ENCODE assay signal across 21 mouse cellular contexts in genomic region chr11:66260205-66260604, GRCm38 (mm10).
DNase-seq lines count a peak whose midpoint lies in the region; ATAC-seq lines count a peak whose summit lies in the region.
"Had no signal": no experiment of that assay in that cellular context is flagged by ENCODE, and none has a peak within 500 bp of the region (broad histone marks: within the 10 kb centered on the region; RNA-seq: fewer than 3 reads in every experiment).

No protein-coding gene starts in this region.

- no peak overlapping the region for H3K4me3 ChIP-seq in hindbrain, embryonic 12.5 days

- H3K4me2 ChIP-seq in hindbrain, embryonic 12.5 days (replicated peaks) = no peak overlapping the region

- 85% methylated on average over 2 of the region's 2 CpGs for WGBS in hindbrain, embryonic 12.5 days

- no peaks in the 10 kb centered on the region for H3K36me3 ChIP-seq in hindbrain, embryonic 12.5 days
- H3K36me3 ChIP-seq: G1E had no signal

- no peaks in the 10 kb centered on the region for H3K4me1 ChIP-seq in hindbrain, embryonic 12.5 days

- H3K9me3 ChIP-seq in hindbrain, embryonic 12.5 days (replicated peaks) = no peaks in the 10 kb centered on the region

- DNase-seq in frontal cortex, adult 2 months (ENCODE audit: extremely low spot score in 1 of 2, low spot score in 1 of 2) = no peak
- DNase-seq in brain, adult 2 months (ENCODE audit: low read depth, low spot score) = peak; percentile 49
- peak; percentile 36 for DNase-seq in telencephalon, adult 2 months (ENCODE audit: low read depth, low spot score)
- no peak for DNase-seq in cerebellum, adult 8-10 months
- DNase-seq: adrenal gland, adult 2 months; adrenal gland, adult 8-10 months; adrenal gland, postnatal 10 days; adrenal gland, postnatal 14 days; adrenal gland, postnatal 25 days; adrenal gland, postnatal 36 days; B cell, adult 2 months; cerebellum, adult 11 months; cerebellum, adult 11-12 months; cerebellum, adult 18-20 months; cerebellum, adult 2 months had no signal

- H3K27me3 ChIP-seq in hindbrain, embryonic 12.5 days = no peaks in the 10 kb centered on the region
- H3K27me3 ChIP-seq: Patski had no signal

- peak; percentile 82 for ATAC-seq in frontal cortex, adult (ENCODE audit: low TSS enrichment)
- no peak for ATAC-seq in hindbrain, embryonic 12.5 days (ENCODE audit: low FRiP score)
- ATAC-seq: activated CD4-positive, CD25-positive, alpha-beta regulatory T cell, adult 4 months; CD4-positive, CD25-positive, alpha-beta regulatory T cell, adult 4 months; Patski had no signal

- no peak overlapping the region for H3K9ac ChIP-seq in hindbrain, embryonic 12.5 days

- H3K27ac ChIP-seq in hindbrain, embryonic 12.5 days = no peak overlapping the region

Comparison
In these comparisons a context has a peak if more than half of its experiments do, and no peak if none do; other contexts are left out.
1. DNase-seq: peak in brain, adult 2 months (single experiment) and telencephalon, adult 2 months (single experiment); none in frontal cortex, adult 2 months (0 of 2) and cerebellum, adult 8-10 months (single experiment).